Mouse (Mus musculus) heart, embryonic 16.5 days (tissue): ENCODE data around the gene Tle2. TPM values are rescaled to one million over a fixed set of nuclear protein-coding genes. Genes with fewer than 3 reads are reported as not detected.

Source experiments
- ATAC-seq: fragments of 200-750 bp; cut with Nextera tagmentation; replicated peaks from 2 replicates; pipeline ENCODE4 v1.8.0; 2017; ENCODE audit warnings: moderate number of reproducible peaks; ENCODE audit not compliant: insufficient read depth, low FRiP score; ENCODE audit errors: extremely low read depth
- H3K27ac ChIP-seq: fragments of 300-500 bp; sonication (generic); 2 replicates; pipeline ENCODE4 v1.5.1; 2014; ENCODE audit warnings: mild to moderate bottlenecking, low read length, control low read depth, moderate library complexity
- H3K27me3 ChIP-seq: fragments of 300-500 bp; sonication (generic); 2 replicates; pipeline ENCODE4 v1.6.1; 2014; ENCODE audit warnings: low read length, mixed read lengths; ENCODE audit not compliant: control insufficient read depth, insufficient read depth
- H3K36me3 ChIP-seq: fragments of 300-500 bp; sonication (generic); 2 replicates; pipeline ENCODE4 v1.6.1; 2014; ENCODE audit not compliant: control insufficient read depth, insufficient read depth
- H3K4me1 ChIP-seq: fragments of 300-500 bp; sonication (generic); 2 replicates; pipeline ENCODE4 v1.6.1; 2014; ENCODE audit warnings: low read length, mixed read lengths; ENCODE audit not compliant: control insufficient read depth, insufficient read depth
- H3K4me2 ChIP-seq: fragments of 300-500 bp; sonication (generic); 2 replicates; pipeline ENCODE4 v1.6.1; 2014; ENCODE audit warnings: low read depth, mild to moderate bottlenecking, control low read depth, low read length
- H3K4me3 ChIP-seq: fragments of 300-500 bp; sonication (generic); 2 replicates; pipeline ENCODE4 v1.5.1; 2014; ENCODE audit warnings: mild to moderate bottlenecking, control low read depth, low read length
- H3K9ac ChIP-seq: fragments of 300-500 bp; sonication (generic); 2 replicates; pipeline ENCODE4 v1.6.1; 2014; ENCODE audit warnings: low read length, control low read depth
- H3K9me3 ChIP-seq: fragments of 300-500 bp; sonication (generic); replicated peaks from 2 replicates; pipeline ENCODE4 v1.6.1; 2016; ENCODE audit warnings: low read length; ENCODE audit not compliant: control insufficient read depth
- WGBS: fragments of 180-500 bp; shearing (Covaris S2); extraction: QIAGEN DNeasy Blood & Tissue Kit; methylation state at CpG from one replicate; pipeline ENCODE4 v1.1.7; 2014; 5-methylcytosine and 5-hydroxymethylcytosine counted together
- polyA plus RNA-seq: library from polyadenylated mRNA; unstranded; fragments of >200 nt; fragmentation: Nextera tagmentation; extraction: Ambion mirVana; gene quantifications from 2 replicates; pipeline ENCODE4 v1.2.1, GENCODE M21; 2015

Gene Tle2
- polyA plus RNA-seq, 1 experiment from 2014 or later: 19.5 TPM

- ATAC-seq: no peak
- H3K36me3 ChIP-seq: peaks cover 20% of the 10 kb centered on the region
- H3K9ac ChIP-seq: peak overlapping the region; percentile 91
- peaks cover 12% of the 10 kb centered on the region for H3K4me1 ChIP-seq
- peak overlapping the region; percentile 93 for H3K27ac ChIP-seq
- H3K27me3 ChIP-seq: no peaks in the 10 kb centered on the region
- H3K4me3 ChIP-seq: peak overlapping the region; percentile 90
- H3K9me3 ChIP-seq: no peaks in the 10 kb centered on the region
- H3K4me2 ChIP-seq: peak overlapping the region; percentile 96
- WGBS: 84% methylated on average over 22 of the region's 22 CpGs
Observed at GRCm38 (mm10) chr10:81626101-81626993, 52.0 kb downstream of the Tle2 start.

GRCm38 (mm10) chr10:81626994-81627835, 52.9 kb downstream of the Tle2 start, which contains the start of gene Sirt6:
Sirt6 (minus strand) TSS chr10:81627797.
- peak within 1 kb of the TSS; percentile 90 for H3K4me3 ChIP-seq
- no peaks in the 10 kb centered on the region for H3K9me3 ChIP-seq
- peak; percentile 90 for ATAC-seq
- H3K4me1 ChIP-seq: peaks cover 12% of the 10 kb centered on the region
- H3K27ac ChIP-seq: peak within 1 kb of the TSS; percentile 93
- peaks cover 15% of the 10 kb centered on the region for H3K36me3 ChIP-seq
- 4% methylated on average over 40 of the region's 40 CpGs for WGBS
- no peaks in the 10 kb centered on the region for H3K27me3 ChIP-seq
- peak within 1 kb of the TSS; percentile 91 for H3K9ac ChIP-seq
- H3K4me2 ChIP-seq: peak within 1 kb of the TSS; percentile 96

- Histone ChIP-seq H3K9ac (peak overlapping the region; percentile 91), H3K4me1 (peaks cover 12% of the 10 kb centered on the region), H3K27me3 (no peaks in the 10 kb centered on the region), H3K27ac (peak overlapping the region; percentile 93), H3K4me2 (peak overlapping the region; percentile 96), H3K4me3 (peak overlapping the region; percentile 90), H3K9me3 (no peaks in the 10 kb centered on the region), H3K36me3 (peaks cover 11% of the 10 kb centered on the region)
- ATAC-seq: peak; percentile 29; the same call in 1 of the 2 replicates
- 40% methylated on average over 7 of the region's 7 CpGs for WGBS
Observed at GRCm38 (mm10) chr10:81627836-81628220, 53.5 kb downstream of the Tle2 start.

- 74% methylated on average over 16 of the region's 16 CpGs for WGBS
- H3K4me1 ChIP-seq: peaks cover 12% of the 10 kb centered on the region
- no peak for ATAC-seq
- peak within 1 kb of the TSS; percentile 91 for H3K9ac ChIP-seq
- H3K4me2 ChIP-seq: peak within 1 kb of the TSS; percentile 96
- peaks cover 10% of the 10 kb centered on the region for H3K36me3 ChIP-seq
- no peaks in the 10 kb centered on the region for H3K9me3 ChIP-seq
- peak within 1 kb of the TSS; percentile 90 for H3K4me3 ChIP-seq
- no peaks in the 10 kb centered on the region for H3K27me3 ChIP-seq
- H3K27ac ChIP-seq: peak within 1 kb of the TSS; percentile 93
Observed at GRCm38 (mm10) chr10:81628390-81628789, 54.0 kb downstream of the Tle2 start, which contains the start of gene Ankrd24. Ankrd24 (plus strand) TSS chr10:81628540.

GRCm38 (mm10) chr10:81633253-81634099, 59.1 kb downstream of the Tle2 start:
- no peaks in the 10 kb centered on the region for H3K27me3 ChIP-seq
- H3K27ac ChIP-seq: peak overlapping the region; percentile 65; the same call in 1 of the 2 replicates
- ATAC-seq: peak; percentile 90
- peaks cover 4% of the 10 kb centered on the region; the same call in 1 of the 2 replicates for H3K4me1 ChIP-seq
- 4% methylated on average over 36 of the region's 37 CpGs for WGBS
- H3K36me3 ChIP-seq: no peaks in the 10 kb centered on the region
- H3K4me3 ChIP-seq: peak overlapping the region; percentile 63
- peak overlapping the region; percentile 80 for H3K9ac ChIP-seq
- no peaks in the 10 kb centered on the region for H3K9me3 ChIP-seq
- H3K4me2 ChIP-seq: peak overlapping the region; percentile 88

GRCm38 (mm10) chr10:81636338-81636737, 62.0 kb downstream of the Tle2 start:
- Histone ChIP-seq H3K9me3 (no peaks in the 10 kb centered on the region), H3K27me3 (no peaks in the 10 kb centered on the region), H3K27ac (no peak overlapping the region), H3K4me1 (peaks cover 9% of the 10 kb centered on the region), H3K9ac (no peak overlapping the region), H3K4me3 (no peak overlapping the region), H3K36me3 (no peaks in the 10 kb centered on the region), H3K4me2 (no peak overlapping the region)
- WGBS: 12% methylated on average over 8 of the region's 8 CpGs
- no peak for ATAC-seq

GRCm38 (mm10) chr10:81638101-81638500, 63.7 kb downstream of the Tle2 start:
- no peak for ATAC-seq
- no peaks in the 10 kb centered on the region for H3K27me3 ChIP-seq
- H3K9me3 ChIP-seq: no peaks in the 10 kb centered on the region
- H3K4me3 ChIP-seq: no peak overlapping the region
- no peak overlapping the region for H3K4me2 ChIP-seq
- H3K4me1 ChIP-seq: peaks cover 22% of the 10 kb centered on the region
- 68% methylated on average over 6 of the region's 6 CpGs for WGBS
- no peak overlapping the region for H3K27ac ChIP-seq
- no peak overlapping the region for H3K9ac ChIP-seq
- no peaks in the 10 kb centered on the region for H3K36me3 ChIP-seq
